Mouse (Mus musculus) kidney, embryonic 14.5 days (tissue): ENCODE measurements around the gene Wipf3. TPM values are rescaled to one million over a fixed set of nuclear protein-coding genes. Genes with fewer than 3 reads are reported as not detected.

Experiments used
- ATAC-seq: fragments of 200-750 bp; cut with Nextera tagmentation; 2 replicates; pipeline ENCODE4 v1.8.0; 2017; ENCODE audit warnings: moderate number of reproducible peaks, mild to moderate bottlenecking, moderate TSS enrichment, moderate library complexity; ENCODE audit not compliant: low FRiP score, low TSS enrichment
- H3K27ac ChIP-seq: fragments of 300-500 bp; sonication (generic); 2 replicates; pipeline ENCODE4 v1.5.1; 2014; ENCODE audit warnings: low read depth, mild to moderate bottlenecking, low read length, moderate library complexity, mixed read lengths
- H3K27me3 ChIP-seq: fragments of 300-500 bp; sonication (generic); 2 replicates; pipeline ENCODE4 v1.6.1; 2014; ENCODE audit warnings: mild to moderate bottlenecking, low read length; ENCODE audit not compliant: control insufficient read depth, insufficient read depth
- H3K36me3 ChIP-seq: fragments of 300-500 bp; sonication (generic); 2 replicates; pipeline ENCODE4 v1.6.1; 2014; ENCODE audit warnings: low read length, mixed read lengths; ENCODE audit not compliant: control insufficient read depth, insufficient read depth
- H3K4me1 ChIP-seq: fragments of 300-500 bp; sonication (generic); 2 replicates; pipeline ENCODE4 v1.6.1; 2014; ENCODE audit warnings: low read length, mixed read lengths; ENCODE audit not compliant: control insufficient read depth, insufficient read depth
- H3K4me2 ChIP-seq: fragments of 300-500 bp; sonication (generic); replicated peaks from 2 replicates; pipeline ENCODE4 v1.6.1; 2014; ENCODE audit warnings: low read depth, mild to moderate bottlenecking, low read length
- H3K4me3 ChIP-seq: fragments of 300-500 bp; sonication (generic); 2 replicates; pipeline ENCODE4 v1.5.1; 2014; ENCODE audit warnings: mild to moderate bottlenecking, low read length
- H3K9ac ChIP-seq: fragments of 300-500 bp; sonication (generic); 2 replicates; pipeline ENCODE4 v1.6.1; 2014; ENCODE audit warnings: low read depth, mild to moderate bottlenecking, low read length, moderate library complexity
- H3K9me3 ChIP-seq: fragments of 300-500 bp; sonication (generic); 2 replicates; pipeline ENCODE4 v1.6.1; 2016; ENCODE audit warnings: low read length; ENCODE audit not compliant: control insufficient read depth
- WGBS: fragments of 180-500 bp; shearing (Covaris S2); extraction: QIAGEN DNeasy Blood & Tissue Kit; methylation state at CpG from one replicate; pipeline ENCODE4 v1.1.7; 2014; 5-methylcytosine and 5-hydroxymethylcytosine counted together
- polyA plus RNA-seq: library from polyadenylated mRNA; unstranded; fragments of >200 nt; fragmentation: Nextera tagmentation; extraction: Ambion mirVana; gene quantifications from 2 replicates; pipeline ENCODE4 v1.2.1, GENCODE M21; 2014

Wipf3 gene
- polyA plus RNA-seq, 1 experiment from 2014 or later = 2.7 TPM

DNA sequence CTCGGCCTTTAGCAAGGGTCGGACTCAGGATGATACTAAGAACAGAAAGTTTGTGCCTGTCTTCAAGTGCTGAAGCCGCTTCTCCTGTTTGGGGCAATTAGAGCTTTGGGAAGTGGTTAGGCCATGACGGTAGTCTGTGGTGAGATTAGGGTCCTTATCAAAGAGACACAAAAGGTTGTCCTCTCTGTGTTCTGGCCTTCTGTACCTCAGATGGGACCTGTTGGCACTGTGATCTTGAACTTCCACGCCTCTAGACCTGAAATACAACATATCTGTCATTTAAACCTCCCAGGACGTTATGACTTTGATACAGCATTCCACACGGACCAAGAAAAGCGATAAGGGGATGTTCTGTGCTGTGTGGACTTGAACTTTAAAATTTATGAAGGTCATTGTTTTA lies 99.3 kb downstream of the Wipf3 start:
- 84% methylated on average over 8 of the region's 8 CpGs for WGBS
- no peak for ATAC-seq
- no peak overlapping the region for H3K4me3 ChIP-seq
- no peak overlapping the region for H3K4me2 ChIP-seq
- H3K27me3 ChIP-seq = no peaks in the 10 kb centered on the region
- H3K4me1 ChIP-seq = no peaks in the 10 kb centered on the region
- no peaks in the 10 kb centered on the region for H3K9me3 ChIP-seq
- H3K27ac ChIP-seq = no peak overlapping the region
- no peaks in the 10 kb centered on the region for H3K36me3 ChIP-seq
- H3K9ac ChIP-seq = no peak overlapping the region

DNA sequence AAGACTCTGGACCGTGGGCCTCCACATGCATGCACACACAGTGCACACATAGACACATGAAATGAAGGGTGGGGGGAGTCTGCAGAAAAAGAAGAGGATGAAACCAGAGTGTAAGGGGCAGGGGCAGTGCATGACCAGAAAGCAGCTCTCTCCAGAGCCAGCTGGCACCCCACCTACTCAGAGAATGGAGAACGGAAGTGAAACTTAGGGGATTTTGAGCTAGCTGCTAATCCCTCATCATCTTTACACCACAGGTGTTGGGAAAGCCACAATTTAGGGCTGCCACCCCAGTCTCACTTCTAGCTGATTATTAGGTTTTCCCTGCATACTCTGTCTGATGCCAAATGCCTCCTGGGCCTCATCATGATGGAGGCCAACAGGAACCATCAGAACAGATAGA lies 100.8 kb downstream of the Wipf3 start:
- Histone ChIP-seq H3K4me3 (no peak overlapping the region), H3K4me2 (no peak overlapping the region), H3K9ac (no peak overlapping the region), H3K27me3 (no peaks in the 10 kb centered on the region), H3K36me3 (no peaks in the 10 kb centered on the region), H3K27ac (no peak overlapping the region), H3K4me1 (no peaks in the 10 kb centered on the region), H3K9me3 (no peaks in the 10 kb centered on the region)
- WGBS = 83% methylated on average over 2 of the region's 2 CpGs
- ATAC-seq = no peak

DNA sequence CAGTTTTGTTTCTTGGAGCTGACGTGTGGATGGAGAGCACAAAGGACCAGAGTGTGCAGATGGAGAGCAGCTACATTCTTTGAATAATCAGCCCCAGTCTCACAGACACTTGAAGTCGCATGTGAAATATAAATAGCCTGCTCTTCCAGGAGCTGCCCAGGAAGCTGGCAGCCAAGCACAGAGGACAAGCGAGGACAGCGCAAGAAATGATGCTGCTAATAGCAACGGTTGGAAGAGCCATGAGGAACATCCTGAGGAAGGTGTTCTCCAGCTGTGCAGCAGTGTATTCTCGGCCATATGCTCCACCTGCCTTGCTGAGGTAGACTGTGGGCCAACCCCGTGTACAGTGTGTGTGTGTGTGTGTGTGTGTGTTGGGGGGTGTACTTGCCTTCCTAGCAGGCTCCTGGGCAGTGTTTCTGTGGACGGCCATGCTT lies 101.7 kb downstream of the Wipf3 start:
- H3K9ac ChIP-seq = no peak overlapping the region
- H3K9me3 ChIP-seq = no peaks in the 10 kb centered on the region
- no peak overlapping the region for H3K4me2 ChIP-seq
- H3K27me3 ChIP-seq = no peaks in the 10 kb centered on the region
- no peaks in the 10 kb centered on the region for H3K4me1 ChIP-seq
- H3K4me3 ChIP-seq = no peak overlapping the region
- H3K27ac ChIP-seq = no peak overlapping the region
- no peak for ATAC-seq
- no peaks in the 10 kb centered on the region for H3K36me3 ChIP-seq
- 72% methylated on average over 8 of the region's 8 CpGs for WGBS

DNA sequence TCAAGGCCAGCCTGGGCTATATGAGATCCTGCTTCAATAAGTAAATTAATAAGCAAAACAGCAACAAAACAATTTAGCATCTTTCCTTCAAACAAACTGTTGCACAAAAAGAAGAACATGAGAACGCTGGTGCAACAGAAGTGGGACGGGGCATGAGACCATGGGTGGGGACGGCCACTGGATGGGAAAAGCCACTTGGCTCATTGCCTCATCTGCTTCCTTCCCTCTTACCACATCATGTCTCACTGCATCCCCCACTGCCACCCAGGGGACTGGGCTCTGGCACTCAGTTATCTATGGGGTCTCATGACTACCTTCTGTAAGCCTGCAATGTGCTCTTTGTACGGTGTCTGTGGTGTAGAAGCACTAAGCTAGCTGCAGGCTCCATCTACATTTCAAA lies 106.1 kb downstream of the Wipf3 start:
- WGBS = 91% methylated on average over 4 of the region's 4 CpGs
- Histone ChIP-seq H3K27me3 (no peaks in the 10 kb centered on the region), H3K27ac (no peak overlapping the region), H3K4me3 (no peak overlapping the region), H3K4me1 (no peaks in the 10 kb centered on the region), H3K9me3 (no peaks in the 10 kb centered on the region), H3K36me3 (no peaks in the 10 kb centered on the region), H3K9ac (no peak overlapping the region), H3K4me2 (no peak overlapping the region)
- no peak for ATAC-seq

DNA sequence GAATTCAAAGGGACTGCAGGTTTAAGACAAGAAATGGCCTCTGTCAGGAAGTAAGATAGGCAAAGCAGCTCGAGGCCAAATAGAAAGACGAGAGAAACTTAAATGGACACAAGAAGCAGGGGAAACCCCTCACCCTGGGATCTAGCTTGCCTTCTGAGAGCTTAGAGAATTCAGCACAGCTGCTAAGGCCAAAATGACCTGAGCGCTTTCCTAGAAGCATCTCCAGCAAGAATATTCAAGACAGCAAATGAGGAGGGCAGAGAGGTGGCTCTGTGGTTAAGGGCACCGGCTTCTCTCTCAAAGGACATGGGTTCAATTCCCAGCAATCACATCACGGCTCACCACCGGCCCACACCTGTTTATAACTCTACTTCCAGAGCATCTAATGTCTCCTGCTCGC lies 107.7 kb downstream of the Wipf3 start:
- Histone ChIP-seq H3K27ac (no peak overlapping the region), H3K9ac (no peak overlapping the region), H3K36me3 (no peaks in the 10 kb centered on the region), H3K4me2 (no peak overlapping the region), H3K4me1 (no peaks in the 10 kb centered on the region), H3K27me3 (no peaks in the 10 kb centered on the region), H3K9me3 (no peaks in the 10 kb centered on the region), H3K4me3 (no peak overlapping the region)
- ATAC-seq = no peak
- WGBS = 81% methylated on average over 7 of the region's 7 CpGs

DNA sequence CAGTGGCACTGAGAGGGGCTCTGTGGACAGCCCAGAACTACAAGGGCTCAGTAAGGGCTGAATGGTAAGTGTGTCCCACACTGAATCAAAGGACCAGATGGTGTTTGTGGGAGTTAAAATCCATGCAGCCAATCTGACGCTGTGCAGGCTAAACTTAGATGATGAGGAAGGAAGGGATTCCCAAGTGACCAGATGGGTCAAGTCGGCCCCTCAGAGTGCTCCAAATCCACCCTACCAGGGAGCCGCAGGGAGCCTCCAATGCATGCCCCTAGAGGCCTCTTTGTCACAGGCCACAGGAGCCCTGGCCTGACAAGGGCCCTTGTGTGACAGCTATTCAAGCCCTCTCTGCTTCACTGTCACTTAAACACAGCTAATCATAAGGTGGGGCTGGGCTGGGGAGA lies 109.4 kb downstream of the Wipf3 start:
- 26% methylated on average over 3 of the region's 3 CpGs for WGBS
- ATAC-seq = no peak

DNA sequence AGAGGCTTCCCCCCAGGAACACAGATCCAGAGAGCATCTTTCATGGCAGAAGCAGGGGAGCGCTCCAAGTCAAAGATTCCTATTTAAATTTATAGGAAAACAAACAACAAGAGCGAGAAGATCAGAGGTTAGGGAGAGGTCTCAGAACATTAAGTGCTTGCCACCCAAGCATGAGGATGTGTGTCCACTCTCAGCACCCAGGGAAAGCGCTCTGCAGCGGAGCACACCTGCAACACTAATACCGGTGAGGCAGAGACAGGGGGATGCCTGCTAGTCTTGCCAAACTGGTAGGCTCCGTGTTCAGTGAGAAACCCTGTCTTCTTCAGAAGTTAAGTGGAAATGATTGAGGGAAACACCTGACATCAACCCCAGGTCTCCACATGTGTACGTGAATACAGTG lies 110.0 kb downstream of the Wipf3 start:
- H3K27ac ChIP-seq = no peak overlapping the region
- H3K27me3 ChIP-seq = no peaks in the 10 kb centered on the region
- H3K9ac ChIP-seq = no peak overlapping the region
- H3K36me3 ChIP-seq = no peaks in the 10 kb centered on the region
- no peak for ATAC-seq
- H3K4me1 ChIP-seq = no peaks in the 10 kb centered on the region
- no peak overlapping the region for H3K4me2 ChIP-seq
- H3K9me3 ChIP-seq = no peaks in the 10 kb centered on the region
- no peak overlapping the region for H3K4me3 ChIP-seq
- WGBS = 73% methylated on average over 7 of the region's 7 CpGs

More for the DNA sequence above, 109.4 kb downstream of the Wipf3 start:
- Histone ChIP-seq H3K27me3 (no peaks in the 10 kb centered on the region), H3K4me1 (no peaks in the 10 kb centered on the region), H3K4me3 (no peak overlapping the region), H3K9ac (no peak overlapping the region), H3K27ac (no peak overlapping the region), H3K36me3 (no peaks in the 10 kb centered on the region), H3K9me3 (no peaks in the 10 kb centered on the region), H3K4me2 (no peak overlapping the region)

DNA sequence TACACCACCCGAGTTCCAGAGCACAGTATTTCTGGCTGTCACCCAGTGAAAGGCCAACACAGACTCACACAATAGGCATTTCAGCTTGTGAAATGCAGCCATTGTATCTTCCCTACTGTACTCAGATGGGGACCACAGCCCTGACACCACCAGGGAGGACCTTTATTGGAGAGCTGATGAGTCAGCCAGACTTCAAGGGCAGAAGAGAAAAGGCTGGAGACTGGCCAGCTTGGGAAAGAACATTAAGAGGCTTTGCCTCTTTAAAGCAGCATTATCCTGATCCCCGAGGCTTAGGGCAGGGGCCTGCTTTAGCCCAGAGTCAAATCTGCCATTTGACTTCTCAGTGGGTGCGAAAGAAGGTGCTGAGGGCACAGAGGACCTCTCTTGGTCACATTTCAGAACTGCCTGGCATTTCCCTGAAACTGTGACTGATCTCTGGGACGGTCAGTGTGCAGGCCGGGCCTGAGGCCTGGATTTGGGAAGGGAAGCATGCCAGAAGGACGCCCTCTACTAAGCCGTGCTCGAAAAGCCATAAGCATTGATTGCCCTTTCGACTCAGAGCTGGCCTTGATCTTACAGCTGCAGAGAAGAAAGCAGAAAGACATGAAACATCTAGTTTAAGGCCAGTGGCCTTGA lies 111.0 kb downstream of the Wipf3 start:
- H3K4me3 ChIP-seq = no peak overlapping the region
- H3K36me3 ChIP-seq = no peaks in the 10 kb centered on the region
- H3K9ac ChIP-seq = no peak overlapping the region
- no peak overlapping the region for H3K4me2 ChIP-seq
- no peaks in the 10 kb centered on the region for H3K27me3 ChIP-seq
- ATAC-seq = no peak
- 72% methylated on average over 9 of the region's 9 CpGs for WGBS
- no peaks in the 10 kb centered on the region for H3K4me1 ChIP-seq
- no peak overlapping the region for H3K27ac ChIP-seq
- H3K9me3 ChIP-seq = no peaks in the 10 kb centered on the region

DNA sequence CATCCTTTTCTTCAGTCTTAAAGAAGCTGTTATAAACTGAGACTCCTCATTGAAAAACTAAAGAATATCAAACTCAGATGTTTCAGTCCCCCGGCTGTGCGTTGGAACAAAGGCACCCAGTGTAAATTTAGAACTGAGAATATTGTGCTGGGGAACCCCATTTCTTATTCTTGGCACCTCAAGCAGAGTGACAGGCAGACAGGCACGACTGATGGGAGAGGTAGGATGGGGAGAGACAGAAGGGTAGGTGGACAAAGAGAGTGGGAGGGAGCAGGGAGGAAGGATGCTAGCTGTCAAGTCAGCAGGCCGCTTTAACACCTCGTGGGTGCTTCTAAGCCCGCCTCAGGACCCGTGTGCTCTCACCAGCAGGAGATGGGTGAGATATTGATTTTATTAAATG lies 113.4 kb downstream of the Wipf3 start:
- no peak overlapping the region for H3K27ac ChIP-seq
- H3K4me2 ChIP-seq = no peak overlapping the region
- H3K9me3 ChIP-seq = no peaks in the 10 kb centered on the region
- H3K9ac ChIP-seq = no peak overlapping the region
- WGBS = 85% methylated on average over 7 of the region's 7 CpGs
- ATAC-seq = no peak
- no peak overlapping the region for H3K4me3 ChIP-seq
- no peaks in the 10 kb centered on the region for H3K36me3 ChIP-seq
- H3K27me3 ChIP-seq = no peaks in the 10 kb centered on the region
- no peaks in the 10 kb centered on the region for H3K4me1 ChIP-seq
